Mouse (Mus musculus) hindbrain, embryonic 12.5 days (tissue): Measurements from ENCODE around the gene Dazl. TPM values are rescaled to one million over a fixed set of nuclear protein-coding genes. Genes with fewer than 3 reads are reported as not detected.

Experiments used
- ATAC-seq: fragments of 200-750 bp; cut with Nextera tagmentation; 2 replicates; pipeline ENCODE4 v1.8.0; 2017; ENCODE audit warnings: moderate TSS enrichment; ENCODE audit not compliant: low FRiP score
- H3K27ac ChIP-seq: fragments of 300-500 bp; sonication (generic); 2 replicates; pipeline ENCODE4 v1.5.1; 2016; ENCODE audit warnings: mild to moderate bottlenecking
- H3K27me3 ChIP-seq: fragments of 300-500 bp; sonication (generic); 2 replicates; pipeline ENCODE4 v1.6.1; 2016; ENCODE audit warnings: mild to moderate bottlenecking
- H3K36me3 ChIP-seq: fragments of 300-500 bp; sonication (generic); 2 replicates; pipeline ENCODE4 v1.6.1; 2016; ENCODE audit warnings: mild to moderate bottlenecking
- H3K4me1 ChIP-seq: fragments of 300-500 bp; sonication (generic); 2 replicates; pipeline ENCODE4 v1.6.1; 2016
- H3K4me2 ChIP-seq: fragments of 300-500 bp; sonication (generic); replicated peaks from 2 replicates; pipeline ENCODE4 v1.6.1; 2016; ENCODE audit warnings: mild to moderate bottlenecking
- H3K4me3 ChIP-seq: fragments of 300-500 bp; sonication (generic); 2 replicates; pipeline ENCODE4 v1.5.1; 2016; ENCODE audit warnings: mild to moderate bottlenecking
- H3K9ac ChIP-seq: fragments of 300-500 bp; sonication (generic); 2 replicates; pipeline ENCODE4 v1.6.1; 2016; ENCODE audit warnings: mild to moderate bottlenecking, moderate library complexity
- H3K9me3 ChIP-seq: fragments of 300-500 bp; sonication (generic); replicated peaks from 2 replicates; pipeline ENCODE4 v1.6.1; 2016; ENCODE audit warnings: mild to moderate bottlenecking
- WGBS: fragments of 180-500 bp; shearing (Covaris S2); methylation state at CpG from one replicate; pipeline ENCODE4 v1.1.7; 2016; 5-methylcytosine and 5-hydroxymethylcytosine counted together
- polyA plus RNA-seq: library from polyadenylated mRNA; unstranded; fragments of >200 nt; fragmentation: Nextera tagmentation; extraction: Ambion mirVana; gene quantifications from 2 replicates; pipeline ENCODE4 v1.2.1, GENCODE M21; 2016

Dazl gene
- polyA plus RNA-seq, 1 experiment from 2014 or later, result 0.59 TPM

DNA sequence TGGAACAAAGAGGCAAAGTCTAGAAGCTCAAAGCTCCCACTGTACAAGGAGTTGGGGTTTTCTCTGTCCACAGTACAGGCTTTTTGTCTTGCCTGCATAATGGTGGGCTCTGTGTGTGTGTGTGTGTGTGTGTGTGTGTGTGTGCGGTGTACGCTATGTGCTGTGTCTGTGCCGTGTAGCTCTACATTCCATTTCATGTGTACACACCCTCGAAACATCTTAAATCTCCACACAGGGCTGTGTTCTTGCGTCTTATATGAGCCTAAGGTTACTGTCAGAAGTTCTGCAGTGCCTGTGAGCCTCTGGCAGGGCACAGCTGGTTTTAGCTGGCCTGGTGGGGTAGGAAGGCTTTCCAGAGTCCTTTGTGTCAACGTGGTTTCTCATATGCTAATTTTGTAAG lies 46.8 kb downstream of the Dazl start:
- no peaks in the 10 kb centered on the region for H3K9me3 ChIP-seq
- no peak overlapping the region for H3K27ac ChIP-seq
- no peaks in the 10 kb centered on the region for H3K27me3 ChIP-seq
- no peaks in the 10 kb centered on the region; the same call in 1 of the 2 replicates for H3K4me1 ChIP-seq
- WGBS, result 77% methylated on average over 6 of the region's 6 CpGs
- H3K4me2 ChIP-seq, result no peak overlapping the region
- H3K9ac ChIP-seq, result no peak overlapping the region
- no peaks in the 10 kb centered on the region for H3K36me3 ChIP-seq
- no peak for ATAC-seq
- H3K4me3 ChIP-seq, result no peak overlapping the region

DNA sequence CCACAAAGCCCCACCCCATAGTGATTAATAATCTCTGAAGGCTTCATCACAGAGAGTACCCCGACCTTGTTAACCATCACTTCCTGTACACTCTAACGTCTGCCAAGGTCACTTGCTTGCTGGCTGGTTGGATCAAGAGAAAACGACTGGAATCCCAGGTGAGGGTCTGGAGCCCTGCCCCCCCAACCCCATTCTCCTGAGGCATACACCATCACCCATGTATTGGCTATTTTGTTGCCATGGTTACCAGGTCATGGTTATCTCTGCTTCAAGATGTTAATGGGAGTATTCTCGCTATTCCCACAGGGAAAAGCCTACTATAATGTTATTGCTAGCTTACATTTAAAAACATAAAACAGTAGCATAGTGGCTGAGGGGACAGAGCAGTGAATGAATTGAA lies 48.8 kb downstream of the Dazl start:
- Histone ChIP-seq H3K9ac (no peak overlapping the region), H3K4me3 (no peak overlapping the region), H3K27me3 (no peaks in the 10 kb centered on the region), H3K4me1 (no peaks in the 10 kb centered on the region; the same call in 1 of the 2 replicates), H3K9me3 (no peaks in the 10 kb centered on the region), H3K36me3 (no peaks in the 10 kb centered on the region), H3K4me2 (no peak overlapping the region), H3K27ac (no peak overlapping the region)
- ATAC-seq, result 0 out of 2 replicates have a peak, but pooled peaks have one; percentile 38
- 72% methylated on average over 4 of the region's 4 CpGs for WGBS

DNA sequence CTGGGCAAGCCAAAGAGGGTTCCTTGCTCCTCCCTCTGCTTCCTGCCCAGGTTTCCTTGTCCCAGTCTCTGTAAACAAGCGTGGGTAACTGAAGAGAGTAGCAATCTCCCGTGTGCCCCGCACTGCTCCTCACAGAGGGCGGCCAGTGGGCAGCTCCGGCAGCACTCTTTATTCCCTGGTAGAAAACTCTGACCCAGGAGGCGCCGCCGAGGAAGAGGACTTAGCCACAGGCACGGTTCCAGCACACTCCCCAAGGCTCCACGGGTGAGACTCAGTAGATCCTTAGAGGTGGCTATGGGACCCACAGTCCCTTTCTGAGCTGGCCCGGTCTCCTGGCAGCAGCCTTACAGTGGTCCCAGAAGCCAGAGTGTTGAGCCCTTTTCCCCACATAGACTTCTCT lies 50.1 kb downstream of the Dazl start:
- Histone ChIP-seq H3K9ac (no peak overlapping the region), H3K27ac (no peak overlapping the region), H3K9me3 (no peaks in the 10 kb centered on the region), H3K27me3 (peaks cover 7% of the 10 kb centered on the region; the same call in 1 of the 2 replicates), H3K4me3 (no peak overlapping the region), H3K4me2 (no peak overlapping the region), H3K4me1 (no peaks in the 10 kb centered on the region; the same call in 1 of the 2 replicates), H3K36me3 (no peaks in the 10 kb centered on the region)
- ATAC-seq, result no peak
- WGBS, result 88% methylated on average over 11 of the region's 11 CpGs

DNA sequence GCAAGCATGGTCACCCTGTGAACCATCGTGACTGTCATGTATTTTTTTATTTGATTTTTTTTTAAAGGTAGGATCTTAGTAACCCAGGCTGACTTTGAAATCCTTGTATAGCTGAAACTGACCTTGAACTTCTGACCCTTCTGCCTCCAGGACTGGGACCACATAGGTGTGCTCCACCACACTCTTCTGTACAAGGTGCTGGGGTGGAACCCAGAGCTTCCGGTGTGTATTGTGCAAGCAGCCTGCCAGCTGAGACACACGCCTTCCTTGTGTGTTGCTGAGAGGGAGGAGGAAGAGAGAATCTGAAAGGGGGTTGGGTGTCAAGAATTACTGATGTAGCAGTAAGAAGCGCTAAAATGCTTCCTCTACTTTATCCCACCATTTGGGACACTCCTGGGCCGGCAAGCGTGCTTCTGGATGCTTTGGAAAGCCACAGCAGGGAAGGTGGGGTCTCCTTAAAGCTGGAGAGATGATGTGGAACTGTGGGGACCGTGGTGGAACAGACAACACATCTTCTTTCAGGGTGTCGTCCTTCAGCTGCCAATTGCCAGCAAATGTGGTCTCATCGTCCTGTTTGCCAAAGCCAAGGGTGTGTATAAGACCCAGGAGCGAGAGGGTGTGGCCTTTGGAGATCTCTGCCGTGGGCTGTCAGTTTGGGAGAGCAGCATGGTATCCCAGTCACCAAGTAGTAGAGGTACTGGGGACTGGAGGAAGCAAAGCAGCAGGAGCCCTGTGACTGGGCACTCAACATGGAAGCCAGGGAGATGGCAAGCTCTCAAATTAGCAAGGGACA lies 55.4 kb downstream of the Dazl start:
- Histone ChIP-seq H3K36me3 (no peaks in the 10 kb centered on the region), H3K9me3 (no peaks in the 10 kb centered on the region), H3K4me2 (no peak overlapping the region), H3K4me3 (no peak overlapping the region), H3K4me1 (peaks cover 7% of the 10 kb centered on the region), H3K27ac (no peak overlapping the region), H3K9ac (no peak overlapping the region), H3K27me3 (peaks cover 7% of the 10 kb centered on the region; the same call in 1 of the 2 replicates)
- no peak; the same call in 1 of the 2 replicates for ATAC-seq
- 66% methylated on average over 11 of the region's 11 CpGs for WGBS

DNA sequence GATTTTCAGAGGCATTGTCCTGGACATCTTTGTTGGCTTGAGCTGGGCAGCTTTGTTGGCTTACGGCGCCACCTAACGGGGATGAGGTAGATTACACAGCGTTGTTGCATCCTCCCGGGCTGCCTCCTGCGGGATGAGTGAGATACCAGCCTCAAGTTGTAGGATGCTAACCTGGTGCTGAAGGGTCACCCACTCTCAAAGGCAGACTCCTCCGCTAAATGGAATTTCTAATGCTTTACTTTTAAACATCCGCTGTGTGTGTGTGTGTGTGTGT lies 56.1 kb downstream of the Dazl start:
- H3K36me3 ChIP-seq, result no peaks in the 10 kb centered on the region
- peak overlapping the region; percentile 82 for H3K27ac ChIP-seq
- H3K4me1 ChIP-seq, result peaks cover 7% of the 10 kb centered on the region
- no peak overlapping the region; the same call in 1 of the 2 replicates for H3K4me2 ChIP-seq
- H3K27me3 ChIP-seq, result peaks cover 7% of the 10 kb centered on the region; the same call in 1 of the 2 replicates
- H3K4me3 ChIP-seq, result no peak overlapping the region
- H3K9ac ChIP-seq, result no peak overlapping the region
- no peaks in the 10 kb centered on the region for H3K9me3 ChIP-seq
- 6% methylated on average over 8 of the region's 8 CpGs for WGBS
- ATAC-seq, result peak; percentile 92

DNA sequence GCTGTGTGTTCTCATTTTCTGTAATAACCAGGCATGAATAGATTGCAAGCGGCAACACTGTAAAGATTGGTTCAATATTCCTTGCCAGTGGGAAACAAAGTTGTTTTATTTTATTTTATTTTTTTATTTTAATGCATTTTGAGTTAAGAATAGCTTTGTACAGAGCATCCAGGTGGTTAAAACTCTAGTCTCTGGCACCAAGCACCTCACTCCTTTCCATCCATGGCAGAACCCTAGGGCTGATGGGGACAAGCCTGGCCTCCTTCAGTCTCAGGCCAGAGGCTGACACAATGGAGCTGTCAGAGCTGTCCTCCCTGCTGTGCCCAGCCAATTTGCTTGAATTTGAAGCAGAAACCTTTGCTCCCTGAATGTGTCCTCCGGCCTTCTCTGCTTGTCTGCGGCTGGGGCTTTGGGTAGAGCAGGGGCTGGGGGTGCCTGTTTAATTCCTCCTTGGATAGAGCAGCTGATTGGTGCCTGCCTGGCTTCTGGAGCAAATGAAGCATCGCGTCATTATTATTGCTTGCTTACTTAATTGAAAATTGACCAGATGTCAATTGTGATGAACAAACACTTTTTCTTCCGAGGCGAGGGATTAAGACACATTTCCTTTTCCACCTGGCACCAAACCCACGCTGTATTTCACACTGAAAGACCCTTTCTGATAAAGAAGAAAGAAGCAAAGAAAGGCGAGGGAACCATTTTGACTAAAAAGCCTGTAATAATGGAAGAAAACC lies 56.6 kb downstream of the Dazl start:
- Histone ChIP-seq H3K27ac (peak overlapping the region; percentile 82), H3K9me3 (no peaks in the 10 kb centered on the region), H3K36me3 (no peaks in the 10 kb centered on the region), H3K4me3 (no peak overlapping the region), H3K9ac (no peak overlapping the region), H3K4me2 (no peak overlapping the region; the same call in 1 of the 2 replicates), H3K4me1 (peaks cover 7% of the 10 kb centered on the region), H3K27me3 (peaks cover 7% of the 10 kb centered on the region; the same call in 1 of the 2 replicates)
- whole genome bisulfite sequencing, result 21% methylated on average over 9 of the region's 9 CpGs
- peak; percentile 91 for ATAC-seq

DNA sequence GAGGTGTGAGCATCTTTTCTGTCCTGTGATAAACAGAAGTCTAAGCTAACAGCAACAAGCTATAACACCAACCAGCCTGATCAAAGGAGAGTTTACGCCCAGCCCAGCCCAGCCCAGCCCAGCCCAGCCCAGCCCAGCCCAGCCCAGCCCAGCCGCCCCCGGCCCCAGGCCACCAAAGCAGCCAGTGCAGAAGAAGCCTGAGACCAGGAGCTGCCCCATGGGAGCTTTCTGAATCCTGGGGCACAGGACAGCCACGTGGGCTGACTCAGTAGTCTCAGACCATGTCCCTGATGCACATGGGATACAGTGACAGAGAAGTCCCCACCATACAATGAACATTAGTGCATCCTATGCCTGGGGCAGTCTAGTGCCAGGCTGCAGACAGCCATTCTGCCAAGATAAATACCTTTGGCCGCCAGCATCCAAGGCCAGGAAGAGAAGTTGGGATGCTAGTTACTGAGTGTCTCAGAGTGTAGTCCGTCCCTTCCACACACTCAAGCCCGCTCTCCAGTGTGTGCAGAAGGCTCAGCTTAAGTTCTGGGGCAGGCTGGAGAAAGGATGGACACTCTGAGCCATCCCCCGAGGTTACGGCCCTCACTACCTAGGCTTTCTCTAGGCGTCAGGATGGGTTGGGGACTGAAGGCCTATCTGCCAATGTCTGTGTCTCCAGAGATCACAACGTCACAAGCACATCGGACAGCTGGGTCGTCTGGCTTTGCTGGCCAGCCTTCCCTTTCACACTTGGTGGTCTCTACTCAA lies 57.3 kb downstream of the Dazl start:
- 41% methylated on average over 13 of the region's 13 CpGs for WGBS
- no peak overlapping the region for H3K4me3 ChIP-seq
- peaks cover 7% of the 10 kb centered on the region for H3K4me1 ChIP-seq
- H3K27ac ChIP-seq, result peak overlapping the region; percentile 82
- peak; percentile 67 for ATAC-seq
- peaks cover 7% of the 10 kb centered on the region; the same call in 1 of the 2 replicates for H3K27me3 ChIP-seq
- no peak overlapping the region for H3K4me2 ChIP-seq
- H3K9me3 ChIP-seq, result no peaks in the 10 kb centered on the region
- no peaks in the 10 kb centered on the region for H3K36me3 ChIP-seq
- H3K9ac ChIP-seq, result no peak overlapping the region

DNA sequence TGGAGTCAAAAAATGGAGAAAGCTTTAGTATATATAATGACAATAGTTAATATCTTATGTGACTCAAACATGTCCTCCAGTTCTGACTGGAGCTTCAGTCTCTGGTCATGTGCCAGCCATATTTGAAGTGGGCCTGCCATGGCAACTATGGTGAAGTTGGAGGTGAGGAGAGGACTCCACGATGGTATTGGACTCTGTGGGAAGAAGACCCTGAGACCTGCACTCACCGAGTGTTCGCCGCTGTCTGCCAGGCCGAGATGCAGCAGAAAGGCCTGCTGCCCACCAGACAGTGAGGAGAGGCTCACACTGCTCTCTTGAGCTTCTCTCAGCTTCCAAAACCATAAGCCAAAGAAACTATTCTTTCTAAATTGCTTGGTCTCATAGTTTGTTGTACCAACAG lies 59.5 kb downstream of the Dazl start:
- Histone ChIP-seq H3K36me3 (no peaks in the 10 kb centered on the region), H3K4me3 (no peak overlapping the region), H3K27ac (no peak overlapping the region), H3K4me2 (no peak overlapping the region), H3K4me1 (peaks cover 7% of the 10 kb centered on the region), H3K27me3 (0 out of 2 replicates have a peak, but pooled peaks cover 2% of the 10 kb centered on the region), H3K9me3 (no peaks in the 10 kb centered on the region), H3K9ac (no peak overlapping the region)
- WGBS, result 90% methylated on average over 5 of the region's 5 CpGs
- ATAC-seq, result no peak

DNA sequence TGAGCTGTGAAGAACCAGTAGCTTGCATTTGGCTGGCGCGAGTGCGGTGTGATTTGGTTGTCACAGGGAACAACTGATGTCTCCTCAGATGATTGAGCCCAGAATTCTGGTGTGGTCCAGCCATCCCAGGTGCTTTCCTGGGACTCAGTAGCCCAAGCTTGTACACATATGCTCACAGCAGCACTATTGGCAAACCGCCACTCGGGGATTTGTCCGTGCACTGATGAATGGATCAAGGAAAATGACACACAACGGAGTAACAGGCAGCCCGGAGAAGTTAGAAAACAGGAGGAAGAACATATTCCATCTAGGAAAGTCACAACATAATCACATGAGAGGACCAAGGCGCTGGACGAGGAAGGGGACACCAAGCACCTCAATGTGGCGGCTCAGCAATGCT lies 60.6 kb downstream of the Dazl start:
- H3K9ac ChIP-seq, result no peak overlapping the region
- H3K27me3 ChIP-seq, result no peaks in the 10 kb centered on the region
- 94% methylated on average over 11 of the region's 11 CpGs for WGBS
- H3K4me2 ChIP-seq, result no peak overlapping the region
- H3K9me3 ChIP-seq, result no peaks in the 10 kb centered on the region
- H3K27ac ChIP-seq, result no peak overlapping the region
- ATAC-seq, result no peak
- no peak overlapping the region for H3K4me3 ChIP-seq
- no peaks in the 10 kb centered on the region for H3K36me3 ChIP-seq
- H3K4me1 ChIP-seq, result peaks cover 7% of the 10 kb centered on the region

DNA sequence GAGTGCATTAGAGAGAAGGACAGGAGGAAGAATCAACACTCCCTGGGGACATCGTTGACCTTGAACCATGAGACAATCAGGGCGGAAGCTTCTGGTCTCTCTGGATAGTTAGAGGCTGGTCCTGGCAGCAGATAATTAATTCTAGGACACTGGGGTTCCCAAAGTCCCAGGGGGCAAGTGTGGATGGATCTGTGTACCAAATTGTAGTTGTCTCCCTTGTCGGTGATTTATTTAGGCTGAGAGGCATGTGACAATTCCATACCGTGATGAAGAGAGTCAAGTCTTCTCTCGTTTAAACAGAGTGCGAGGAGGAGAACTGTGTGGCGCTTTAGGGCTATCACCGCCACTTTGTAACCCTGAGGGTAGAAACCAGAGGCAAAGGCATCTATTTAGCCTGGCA lies 62.2 kb downstream of the Dazl start:
- 87% methylated on average over 8 of the region's 8 CpGs for WGBS
- ATAC-seq, result no peak
- Histone ChIP-seq H3K9me3 (no peaks in the 10 kb centered on the region), H3K4me2 (no peak overlapping the region), H3K27me3 (no peaks in the 10 kb centered on the region), H3K9ac (no peak overlapping the region), H3K36me3 (no peaks in the 10 kb centered on the region), H3K27ac (no peak overlapping the region), H3K4me1 (peaks cover 4% of the 10 kb centered on the region), H3K4me3 (no peak overlapping the region)

DNA sequence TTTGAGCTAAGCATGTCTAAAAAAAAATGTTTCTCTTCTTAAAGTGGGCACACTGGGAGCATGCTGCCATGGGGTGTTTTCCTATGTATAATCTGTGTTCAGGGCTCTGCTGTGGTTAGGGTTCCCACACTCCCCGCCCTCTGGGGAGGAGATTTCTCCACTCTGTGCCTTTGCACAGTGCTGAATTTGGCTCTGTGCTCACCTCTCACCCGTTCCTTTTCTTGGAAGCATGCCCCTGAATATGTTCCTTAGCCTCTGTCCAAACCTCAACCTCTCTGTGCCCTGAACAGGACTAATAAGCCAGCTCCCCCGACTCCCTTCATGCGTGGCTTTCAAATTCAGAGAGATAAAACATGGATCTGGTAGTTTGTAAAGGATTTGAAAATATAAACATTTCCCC lies 63.9 kb downstream of the Dazl start:
- Histone ChIP-seq H3K4me2 (no peak overlapping the region), H3K27me3 (no peaks in the 10 kb centered on the region), H3K36me3 (no peaks in the 10 kb centered on the region), H3K27ac (no peak overlapping the region), H3K9me3 (no peaks in the 10 kb centered on the region), H3K4me1 (no peaks in the 10 kb centered on the region), H3K9ac (no peak overlapping the region), H3K4me3 (no peak overlapping the region)
- 82% methylated on average over 4 of the region's 4 CpGs for WGBS
- no peak for ATAC-seq
